Mouse (Mus musculus) naive thymus-derived CD4-positive, alpha-beta T cell, adult 5 months (primary cell): Measurements from ENCODE around the gene Fbxo3. TPM values are rescaled to one million over a fixed set of nuclear protein-coding genes. Genes with fewer than 3 reads are reported as not detected.

Source experiments
- polyA plus RNA-seq: library from polyadenylated mRNA; unstranded; fragments of 100-300 nt; shearing (Covaris generic); gene quantifications from one replicate; pipeline ENCODE4 v1.2.1, GENCODE M21; 2017

The Fbxo3 gene
- 38.4 TPM for polyA plus RNA-seq

GRCm38 (mm10) chr2:104027458-104028138, at the start of gene Fbxo3:
TSS of gene Fbxo3 (plus strand) at chr2:104027721.

GRCm38 (mm10) chr2:104028139-104028723, 710 bp downstream of the Fbxo3 start, which contains the start of gene 4931422A03Rik:
TSS of gene 4931422A03Rik (minus strand) at chr2:104028361.

GRCm38 (mm10) chr2:104065526-104065925, 38.0 kb downstream of the Fbxo3 start, which contains the start of gene Gm10912:
TSS of gene Gm10912 (plus strand) at chr2:104065826.

GRCm38 (mm10) chr2:104068450-104068849, 40.9 kb downstream of the Fbxo3 start, which contains the start of gene Gm10799:
TSS of gene Gm10799 (minus strand) at chr2:104068550.

GRCm38 (mm10) chr2:104069704-104070185, 42.2 kb downstream of the Fbxo3 start, which contains the start of gene Cd59b:
TSS of gene Cd59b (plus strand) at chr2:104069849.

GRCm38 (mm10) chr2:104095741-104096213, 68.3 kb downstream of the Fbxo3 start, which contains the start of gene Cd59a:
TSS of gene Cd59a (plus strand) at chr2:104095801.

Other genes with a start within 250 kb of the Fbxo3 start
- 267 TPM for gene Caprin1, start 230.1 kb upstream of the Fbxo3 start, polyA plus RNA-seq
- gene Lmo2, start 69.7 kb upstream of the Fbxo3 start, polyA plus RNA-seq = 0.56 TPM
- 6.4 TPM for gene 4931422A03Rik, start 640 bp downstream of the Fbxo3 start, polyA plus RNA-seq
- gene Gm10912, start 38.1 kb downstream of the Fbxo3 start, polyA plus RNA-seq = 0.27 TPM
- gene Gm10799, start 40.8 kb downstream of the Fbxo3 start, polyA plus RNA-seq = not detected
- gene Cd59b, start 42.1 kb downstream of the Fbxo3 start, polyA plus RNA-seq = not detected
- not detected for gene Cd59a, start 68.1 kb downstream of the Fbxo3 start, polyA plus RNA-seq
- gene A930018P22Rik, start 95.0 kb downstream of the Fbxo3 start, polyA plus RNA-seq = not detected